Mouse (Mus musculus): ENCODE data around the gene Tnrc6c.

DNA sequence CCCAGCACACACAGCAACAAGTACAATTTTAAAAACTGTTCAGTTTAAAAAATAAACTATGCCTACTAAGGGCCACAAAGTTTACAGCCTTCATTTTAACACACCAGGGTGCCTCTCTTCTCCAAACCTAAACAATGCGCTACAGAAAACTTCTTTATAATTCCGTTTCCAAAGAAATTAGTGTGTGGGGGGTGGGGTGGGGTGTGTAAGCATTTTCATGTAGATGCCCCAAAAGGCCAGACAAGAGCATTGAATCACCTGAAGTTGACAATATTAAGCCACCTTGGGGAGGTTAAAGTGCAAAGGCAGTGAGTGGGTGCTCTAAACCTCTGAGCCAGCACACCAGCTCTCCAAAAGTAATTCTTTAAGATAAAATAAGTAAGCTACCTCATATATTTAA, 24.2 kb upstream of the Tnrc6c start:
- TF ChIP-seq POLR2A (IDR thresholded peaks at IDR 0.05; ENCODE audit: low read depth, low read length) (no peak), CTCF (conservative IDR thresholded peaks at IDR 0.05; ENCODE audit: insufficient read depth, insufficient read length, low read depth, low read length) (no peak)

Measured in kidney, adult 2 months (tissue).